Mouse (Mus musculus) kidney, adult 2 months (tissue): Measurements from ENCODE around the gene Rergl. TPM values are rescaled to one million over a fixed set of nuclear protein-coding genes. Genes with fewer than 3 reads are reported as not detected.

ENCODE experiments used
- DNase-seq: peaks from one replicate; pipeline ENCODE4 v3.0.0; 2021
- H3K27ac ChIP-seq: fragments of 200-500 bp; 2 replicates; pipeline ENCODE4 v1.5.1; 2012; ENCODE audit warnings: low read depth, low read length, control low read depth, inconsistent platforms; ENCODE audit not compliant: insufficient read depth
- H3K27me3 ChIP-seq: fragments of 200-500 bp; replicated peaks from 2 replicates; pipeline ENCODE4 v1.6.1; 2012; ENCODE audit warnings: mild to moderate bottlenecking, moderate library complexity, low read length, inconsistent platforms; ENCODE audit not compliant: control insufficient read depth, insufficient read depth
- H3K36me3 ChIP-seq: fragments of 200-500 bp; 2 replicates; pipeline ENCODE4 v1.6.1; 2012; ENCODE audit warnings: mild to moderate bottlenecking, moderate library complexity, low read length, inconsistent platforms; ENCODE audit not compliant: control insufficient read depth, insufficient read depth
- H3K4me1 ChIP-seq: fragments of 200-500 bp; 2 replicates; pipeline ENCODE4 v1.6.1; 2011; ENCODE audit warnings: low read length; ENCODE audit not compliant: control insufficient read depth, insufficient read depth
- H3K4me3 ChIP-seq: fragments of 200-500 bp; 2 replicates; pipeline ENCODE4 v1.5.1; 2011; ENCODE audit warnings: mild to moderate bottlenecking, low read depth, low read length, control low read depth; ENCODE audit not compliant: insufficient read depth
- CTCF ChIP-seq: fragments of 200-500 bp; conservative IDR thresholded peaks from 2 replicates; pipeline ENCODE4 v1.5.1; 2011; ENCODE audit warnings: low read depth, mild to moderate bottlenecking, control low read depth, low read length, moderate library complexity, mixed read lengths; ENCODE audit not compliant: insufficient read depth, insufficient read length
- POLR2A ChIP-seq: fragments of 200-500 bp; IDR thresholded peaks from one replicate; pipeline ENCODE4 v1.6.1; 2011; ENCODE audit warnings: low read depth, low read length, control low read depth
- WGBS: fragments of 180-500 bp; shearing (Covaris S2); methylation state at CpG from one replicate; pipeline ENCODE4 v1.1.7; 2018; 5-methylcytosine and 5-hydroxymethylcytosine counted together
- polyA plus RNA-seq: library from polyadenylated mRNA; depleted of rRNA; stranded (reverse); fragments of >200 nt; gene quantifications from 2 replicates; pipeline ENCODE4 v1.2.3, GENCODE M21; 2012; rRNA removed

The Rergl gene
- polyA plus RNA-seq, 1 experiment = 1.2 TPM

GRCm38 (mm10) chr6:139464292-139464691 lies 37.5 kb downstream of the Rergl start:
- 76% methylated on average over 2 of the region's 2 CpGs for WGBS
- no peaks in the 10 kb centered on the region for H3K27me3 ChIP-seq
- H3K36me3 ChIP-seq = no peaks in the 10 kb centered on the region
- H3K27ac ChIP-seq = no peak overlapping the region
- H3K4me3 ChIP-seq = no peak overlapping the region
- no peak for DNase-seq
- TF ChIP-seq CTCF (no peak), POLR2A (no peak)
- no peaks in the 10 kb centered on the region for H3K4me1 ChIP-seq

GRCm38 (mm10) chr6:139461094-139461493 lies 40.7 kb downstream of the Rergl start:
- 29% methylated on average over 5 of the region's 5 CpGs for WGBS
- Histone ChIP-seq H3K4me3 (no peak overlapping the region), H3K27ac (no peak overlapping the region), H3K36me3 (no peaks in the 10 kb centered on the region), H3K27me3 (no peaks in the 10 kb centered on the region), H3K4me1 (no peaks in the 10 kb centered on the region)
- TF ChIP-seq POLR2A (no peak), CTCF (no peak)
- no peak for DNase-seq

- H3K27me3 ChIP-seq = no peaks in the 10 kb centered on the region
- H3K4me3 ChIP-seq = no peak overlapping the region
- H3K27ac ChIP-seq = no peak overlapping the region
- no peaks in the 10 kb centered on the region for H3K36me3 ChIP-seq
- H3K4me1 ChIP-seq = no peaks in the 10 kb centered on the region
- TF ChIP-seq CTCF = no peak
- no peak for DNase-seq
- 88% methylated on average over 10 of the region's 10 CpGs for WGBS
These were observed 41.3 kb downstream of the Rergl start for GRCm38 (mm10) chr6:139460470-139460869.

GRCm38 (mm10) chr6:139443999-139444398 lies 57.8 kb downstream of the Rergl start:
- Histone ChIP-seq H3K4me1 (no peaks in the 10 kb centered on the region), H3K27me3 (no peaks in the 10 kb centered on the region), H3K4me3 (no peak overlapping the region), H3K36me3 (no peaks in the 10 kb centered on the region), H3K27ac (no peak overlapping the region)
- TF ChIP-seq CTCF (no peak), POLR2A (no peak)
- 67% methylated on average over 2 of the region's 2 CpGs for WGBS
- DNase-seq = no peak

Other genes with a start within 250 kb of the Rergl start
- 9.9 and 11.8 TPM in 2 replicates for gene Pik3c2g, start 85.2 kb upstream of the Rergl start, polyA plus RNA-seq